Mouse (Mus musculus) liver, embryonic 14.5 days (tissue): ENCODE results near the gene Chmp2a. TPM values are rescaled to one million over a fixed set of nuclear protein-coding genes. Genes with fewer than 3 reads are reported as not detected.

Experiments
- ATAC-seq: fragments of 200-750 bp; cut with Nextera tagmentation; 2 replicates; pipeline ENCODE4 v1.8.0; 2017; ENCODE audit warnings: moderate number of reproducible peaks, mild to moderate bottlenecking, moderate library complexity; ENCODE audit not compliant: insufficient read depth
- DNase-seq, 3 experiments: peaks; one replicate each; pipeline ENCODE4 v3.0.0-alpha.2; 2012 to 2013; ENCODE audit warnings: low read depth in 3 of 3, low spot score in 3 of 3
- H3K27ac ChIP-seq: fragments of 300-500 bp; sonication (generic); 2 replicates; pipeline ENCODE4 v1.5.1; 2014; ENCODE audit warnings: moderate library complexity, mild to moderate bottlenecking, control low read depth, inconsistent platforms
- H3K27me3 ChIP-seq: fragments of 300-500 bp; sonication (generic); 2 replicates; pipeline ENCODE4 v1.6.1; 2014; ENCODE audit warnings: mild to moderate bottlenecking, low read length, moderate library complexity; ENCODE audit not compliant: control insufficient read depth, insufficient read depth
- H3K36me3 ChIP-seq: fragments of 300-500 bp; sonication (generic); replicated peaks from 2 replicates; pipeline ENCODE4 v1.6.1; 2014; ENCODE audit warnings: low read depth; ENCODE audit not compliant: control insufficient read depth, insufficient read depth
- H3K4me1 ChIP-seq, 2 experiments: fragments of 200-500 bp in 1 of 2; fragments of 300-500 bp in 1 of 2; sonication (generic) in 1 of 2; replicated peaks; 2 replicates each; pipeline ENCODE4 v1.6.1; 2012 to 2014; ENCODE audit warnings: antibody characterized with exemption in 1 of 2, inconsistent platforms in 1 of 2, low read length in 1 of 2; ENCODE audit not compliant: control insufficient read depth in 2 of 2, insufficient read depth in 2 of 2
- H3K4me2 ChIP-seq: fragments of 300-500 bp; sonication (generic); 2 replicates; pipeline ENCODE4 v1.6.1; 2014; ENCODE audit warnings: low read depth, mild to moderate bottlenecking, control low read depth, moderate library complexity
- H3K4me3 ChIP-seq, 2 experiments: fragments of 200-500 bp in 1 of 2; fragments of 300-500 bp in 1 of 2; sonication (generic) in 1 of 2; 2 replicates each; pipeline ENCODE4 v1.5.1; 2012 to 2014; ENCODE audit warnings: low read depth in 2 of 2, low read length in 2 of 2, mild to moderate bottlenecking in 2 of 2, control low read depth in 1 of 2, inconsistent platforms in 1 of 2, moderate library complexity in 1 of 2; ENCODE audit not compliant: insufficient read depth in 1 of 2
- H3K9ac ChIP-seq: fragments of 300-500 bp; sonication (generic); replicated peaks from 2 replicates; pipeline ENCODE4 v1.6.1; 2014; ENCODE audit warnings: mild to moderate bottlenecking, control low read depth, moderate library complexity
- H3K9me3 ChIP-seq: fragments of 300-500 bp; sonication (generic); 2 replicates; pipeline ENCODE4 v1.6.1; 2016; ENCODE audit warnings: low read length, mixed read lengths; ENCODE audit not compliant: control insufficient read depth
- CTCF ChIP-seq: IDR thresholded peaks from 2 replicates; pipeline ENCODE4 v1.5.1; 2016; ENCODE audit warnings: antibody characterized with exemption, low read depth, control low read depth
- EP300 ChIP-seq: IDR thresholded peaks from 2 replicates; pipeline ENCODE4 v1.6.1; 2016; ENCODE audit warnings: antibody characterized with exemption, low read depth
- WGBS: fragments of 180-500 bp; shearing (Covaris S2); extraction: QIAGEN DNeasy Blood & Tissue Kit; methylation state at CpG from one replicate; pipeline ENCODE4 v1.1.7; 2014; ENCODE audit not compliant: insufficient replicate concordance; 5-methylcytosine and 5-hydroxymethylcytosine counted together
- polyA plus RNA-seq, 2 experiments: library from polyadenylated mRNA; depleted of rRNA in 1 of 2; stranded (reverse) in 1 of 2; unstranded in 1 of 2; fragments of >200 nt; fragmentation: Nextera tagmentation in 1 of 2; extraction: Ambion mirVana in 1 of 2; gene quantifications; 2 replicates each; pipeline versions ENCODE4 v1.2.1 to v1.2.3; 2012 to 2014

Gene Chmp2a
- polyA plus RNA-seq, 2 experiments = 92.3 to 136 TPM

- ATAC-seq = no peak
- Histone ChIP-seq H3K27me3 (no peaks in the 10 kb centered on the region), H3K4me2 (no peak overlapping the region), H3K36me3 (no peaks in the 10 kb centered on the region), H3K4me3 (no peak overlapping the region), H3K9me3 (no peaks in the 10 kb centered on the region), H3K9ac (no peak overlapping the region), H3K4me1 (peaks cover 2 to 8% of the 10 kb centered on the region in 2 experiments), H3K27ac (no peak overlapping the region)
- no peak for DNase-seq
- TF ChIP-seq EP300 (no peak), CTCF (no peak)
- WGBS = 71% methylated on average over 10 of the region's 10 CpGs
These were observed 41.5 kb downstream of the Chmp2a start for GRCm38 (mm10) chr7:12993148-12993547.

- H3K36me3 ChIP-seq = no peaks in the 10 kb centered on the region
- TF ChIP-seq CTCF (peak; percentile 67), EP300 (no peak)
- H3K4me1 ChIP-seq = peaks cover 12 to 17% of the 10 kb centered on the region in 2 experiments
- 1% methylated on average over 3 of the region's 3 CpGs for WGBS
- H3K4me3 ChIP-seq = no peak overlapping the region
- no peak for ATAC-seq
- H3K27ac ChIP-seq = no peak overlapping the region
- no peak overlapping the region for H3K9ac ChIP-seq
- no peaks in the 10 kb centered on the region for H3K9me3 ChIP-seq
- no peak overlapping the region for H3K4me2 ChIP-seq
- no peaks in the 10 kb centered on the region for H3K27me3 ChIP-seq
- peak in 1 of 3 experiments; percentile 50 for DNase-seq
These were observed 42.4 kb downstream of the Chmp2a start for GRCm38 (mm10) chr7:12992222-12992621.

GRCm38 (mm10) chr7:12987409-12988189 lies 47.0 kb downstream of the Chmp2a start:
- peaks cover 27 to 39% of the 10 kb centered on the region in 2 experiments for H3K4me1 ChIP-seq
- DNase-seq = peak; percentile 60 to 67 (median 63)
- H3K36me3 ChIP-seq = no peaks in the 10 kb centered on the region
- ATAC-seq = peak; percentile 85
- TF ChIP-seq EP300 (peak; percentile 57), CTCF (no peak)
- no peaks in the 10 kb centered on the region for H3K9me3 ChIP-seq
- H3K4me2 ChIP-seq = peak overlapping the region; percentile 41
- peak overlapping the region; percentile 12; the same call in 1 of the 2 replicates for H3K9ac ChIP-seq
- WGBS = 37% methylated on average over 8 of the region's 8 CpGs
- H3K27ac ChIP-seq = peak overlapping the region; percentile 74
- no peak overlapping the region for H3K4me3 ChIP-seq
- no peaks in the 10 kb centered on the region for H3K27me3 ChIP-seq

GRCm38 (mm10) chr7:12986906-12987305 lies 47.7 kb downstream of the Chmp2a start:
- H3K4me2 ChIP-seq = no peak overlapping the region
- H3K27ac ChIP-seq = peak overlapping the region; percentile 74
- H3K27me3 ChIP-seq = no peaks in the 10 kb centered on the region
- no peak for TF ChIP-seq EP300
- no peak for TF ChIP-seq CTCF
- WGBS = 68% methylated on average over 8 of the region's 8 CpGs
- peaks cover 27 to 39% of the 10 kb centered on the region in 2 experiments for H3K4me1 ChIP-seq
- DNase-seq (no peak), ATAC-seq (no peak)
- H3K36me3 ChIP-seq = no peaks in the 10 kb centered on the region
- H3K4me3 ChIP-seq = no peak overlapping the region
- no peak overlapping the region for H3K9ac ChIP-seq
- H3K9me3 ChIP-seq = no peaks in the 10 kb centered on the region

GRCm38 (mm10) chr7:12985724-12986123 lies 48.9 kb downstream of the Chmp2a start:
- no peaks in the 10 kb centered on the region for H3K27me3 ChIP-seq
- no peak overlapping the region for H3K4me2 ChIP-seq
- peak; percentile 55 for ATAC-seq
- H3K27ac ChIP-seq = peak overlapping the region; percentile 34
- no peak overlapping the region for H3K4me3 ChIP-seq
- DNase-seq = peak in 2 of 3 experiments; percentile 52 to 53
- TF ChIP-seq CTCF = no peak
- TF ChIP-seq EP300 = peak; percentile 71
- H3K36me3 ChIP-seq = no peaks in the 10 kb centered on the region
- H3K4me1 ChIP-seq = peaks cover 27 to 39% of the 10 kb centered on the region in 2 experiments
- no peak overlapping the region for H3K9ac ChIP-seq
- H3K9me3 ChIP-seq = no peaks in the 10 kb centered on the region
- WGBS = 22% methylated on average over 1 of the region's 1 CpGs

Other genes starting within 250 kb of the Chmp2a start
- 0.34 and 0.39 TPM in 2 replicates for gene Zscan18, start 231.2 kb downstream of the Chmp2a start, polyA plus RNA-seq (2012; rRNA removed)
- gene Zscan18, start 231.2 kb downstream of the Chmp2a start, polyA plus RNA-seq (2014; fragmentation: Nextera tagmentation; extraction: Ambion mirVana) = 0.16 and 0.37 TPM in 2 replicates
- 1.7 and 2.6 TPM in 2 replicates for gene Zfp329, start 215.9 kb downstream of the Chmp2a start, polyA plus RNA-seq (2012; rRNA removed)
- 1.4 and 1.5 TPM in 2 replicates for gene Zfp329, start 215.9 kb downstream of the Chmp2a start, polyA plus RNA-seq (2014; fragmentation: Nextera tagmentation; extraction: Ambion mirVana)
- gene Zfp110, start 200.0 kb downstream of the Chmp2a start, polyA plus RNA-seq (2012; rRNA removed) = 2.7 and 4.4 TPM in 2 replicates
- 8.5 and 12.0 TPM in 2 replicates for gene Zfp110, start 200.0 kb downstream of the Chmp2a start, polyA plus RNA-seq (2014; fragmentation: Nextera tagmentation; extraction: Ambion mirVana)
- 0.49 and 0.54 TPM in 2 replicates for gene Zfp128, start 153.6 kb downstream of the Chmp2a start, polyA plus RNA-seq (2012; rRNA removed)
- gene Zfp128, start 153.6 kb downstream of the Chmp2a start, polyA plus RNA-seq (2014; fragmentation: Nextera tagmentation; extraction: Ambion mirVana) = 0.39 and 1.0 TPM in 2 replicates
- 3.8 and 3.9 TPM in 2 replicates for gene Zscan22, start 137.0 kb downstream of the Chmp2a start, polyA plus RNA-seq (2012; rRNA removed)
- 3.9 and 5.1 TPM in 2 replicates for gene Zscan22, start 137.0 kb downstream of the Chmp2a start, polyA plus RNA-seq (2014; fragmentation: Nextera tagmentation; extraction: Ambion mirVana)
- gene Rps5, start 112.5 kb downstream of the Chmp2a start, polyA plus RNA-seq (2012; rRNA removed) = 1,715 and 1,748 TPM in 2 replicates
- 863 and 876 TPM in 2 replicates for gene Rps5, start 112.5 kb downstream of the Chmp2a start, polyA plus RNA-seq (2014; fragmentation: Nextera tagmentation; extraction: Ambion mirVana)
- 0.55 TPM in 2 replicates for gene Rnf225, start 107.4 kb downstream of the Chmp2a start, polyA plus RNA-seq (2012; rRNA removed)
- gene Rnf225, start 107.4 kb downstream of the Chmp2a start, polyA plus RNA-seq (2014; fragmentation: Nextera tagmentation; extraction: Ambion mirVana) = 0.09 and 0.15 TPM in 2 replicates
- 1.7 and 1.8 TPM in 2 replicates for gene Zfp324, start 69.0 kb downstream of the Chmp2a start, polyA plus RNA-seq (2012; rRNA removed)
- gene Zfp324, start 69.0 kb downstream of the Chmp2a start, polyA plus RNA-seq (2014; fragmentation: Nextera tagmentation; extraction: Ambion mirVana) = 2.0 and 2.4 TPM in 2 replicates
- 2.1 and 2.4 TPM in 2 replicates for gene Zfp446, start 57.0 kb downstream of the Chmp2a start, polyA plus RNA-seq (2012; rRNA removed)
- 0.93 and 1.1 TPM in 2 replicates for gene Zfp446, start 57.0 kb downstream of the Chmp2a start, polyA plus RNA-seq (2014; fragmentation: Nextera tagmentation; extraction: Ambion mirVana)
- 4.9 and 7.7 TPM in 2 replicates for gene Slc27a5, start 36.6 kb downstream of the Chmp2a start, polyA plus RNA-seq (2012; rRNA removed)
- 10.1 and 10.7 TPM in 2 replicates for gene Slc27a5, start 36.6 kb downstream of the Chmp2a start, polyA plus RNA-seq (2014; fragmentation: Nextera tagmentation; extraction: Ambion mirVana)
- gene Trim28, start 35.7 kb downstream of the Chmp2a start, polyA plus RNA-seq (2012; rRNA removed) = 119 and 138 TPM in 2 replicates
- 93.4 and 111 TPM in 2 replicates for gene Trim28, start 35.7 kb downstream of the Chmp2a start, polyA plus RNA-seq (2014; fragmentation: Nextera tagmentation; extraction: Ambion mirVana)
- gene Zbtb45, start 24.8 kb downstream of the Chmp2a start, polyA plus RNA-seq (2012; rRNA removed) = 9.8 and 10.9 TPM in 2 replicates
- 10.5 and 13.4 TPM in 2 replicates for gene Zbtb45, start 24.8 kb downstream of the Chmp2a start, polyA plus RNA-seq (2014; fragmentation: Nextera tagmentation; extraction: Ambion mirVana)
- gene Ube2m, start 3.5 kb upstream of the Chmp2a start, polyA plus RNA-seq (2012; rRNA removed) = 89.9 and 100 TPM in 2 replicates
- 80.7 and 92.2 TPM in 2 replicates for gene Ube2m, start 3.5 kb upstream of the Chmp2a start, polyA plus RNA-seq (2014; fragmentation: Nextera tagmentation; extraction: Ambion mirVana)
- gene Mzf1, start 20.0 kb upstream of the Chmp2a start, polyA plus RNA-seq (2012; rRNA removed) = 0.54 and 0.80 TPM in 2 replicates
- 0.14 and 0.27 TPM in 2 replicates for gene Mzf1, start 20.0 kb upstream of the Chmp2a start, polyA plus RNA-seq (2014; fragmentation: Nextera tagmentation; extraction: Ambion mirVana)
- not detected in 2 replicates for gene Vmn1r85, start 60.4 kb upstream of the Chmp2a start, polyA plus RNA-seq (2012; rRNA removed)
- not detected in 2 replicates for gene Vmn1r85, start 60.4 kb upstream of the Chmp2a start, polyA plus RNA-seq (2014; fragmentation: Nextera tagmentation; extraction: Ambion mirVana)
- gene Vmn1r86, start 85.1 kb upstream of the Chmp2a start, polyA plus RNA-seq (2012; rRNA removed) = not detected in 2 replicates
- not detected in 2 replicates for gene Vmn1r86, start 85.1 kb upstream of the Chmp2a start, polyA plus RNA-seq (2014; fragmentation: Nextera tagmentation; extraction: Ambion mirVana)
- gene Vmn1r87, start 105.3 kb upstream of the Chmp2a start, polyA plus RNA-seq (2012; rRNA removed) = not detected in 2 replicates
- gene Vmn1r87, start 105.3 kb upstream of the Chmp2a start, polyA plus RNA-seq (2014; fragmentation: Nextera tagmentation; extraction: Ambion mirVana) = not detected in 2 replicates
- gene Vmn1r88, start 124.8 kb upstream of the Chmp2a start, polyA plus RNA-seq (2012; rRNA removed) = not detected in 2 replicates
- 0.03 TPM in 1 of 2 replicates, not detected in the other for gene Vmn1r88, start 124.8 kb upstream of the Chmp2a start, polyA plus RNA-seq (2014; fragmentation: Nextera tagmentation; extraction: Ambion mirVana)
- not detected in 2 replicates for gene Vmn1r89, start 178.2 kb upstream of the Chmp2a start, polyA plus RNA-seq (2012; rRNA removed)
- not detected in 2 replicates for gene Vmn1r89, start 178.2 kb upstream of the Chmp2a start, polyA plus RNA-seq (2014; fragmentation: Nextera tagmentation; extraction: Ambion mirVana)
- gene Lig1, start 242.5 kb upstream of the Chmp2a start, polyA plus RNA-seq (2012; rRNA removed) = 46.1 and 70.0 TPM in 2 replicates
- gene Lig1, start 242.5 kb upstream of the Chmp2a start, polyA plus RNA-seq (2014; fragmentation: Nextera tagmentation; extraction: Ambion mirVana) = 117 and 133 TPM in 2 replicates
- gene Zswim9, start 243.9 kb upstream of the Chmp2a start, polyA plus RNA-seq (2012; rRNA removed) = 1.2 and 1.8 TPM in 2 replicates
- gene Zswim9, start 243.9 kb upstream of the Chmp2a start, polyA plus RNA-seq (2014; fragmentation: Nextera tagmentation; extraction: Ambion mirVana) = 1.7 and 2.4 TPM in 2 replicates